Mouse (Mus musculus): ENCODE results near the gene Ugt1a10. TPM values are rescaled to one million over a fixed set of nuclear protein-coding genes. Genes with fewer than 3 reads are reported as not detected.

Gene Ugt1a10
- total RNA-seq (2014; rRNA removed) = not detected in 2 replicates
- not detected in 2 replicates for polyA plus RNA-seq (2015; fragmentation: Nextera tagmentation; extraction: Ambion mirVana)

DNA sequence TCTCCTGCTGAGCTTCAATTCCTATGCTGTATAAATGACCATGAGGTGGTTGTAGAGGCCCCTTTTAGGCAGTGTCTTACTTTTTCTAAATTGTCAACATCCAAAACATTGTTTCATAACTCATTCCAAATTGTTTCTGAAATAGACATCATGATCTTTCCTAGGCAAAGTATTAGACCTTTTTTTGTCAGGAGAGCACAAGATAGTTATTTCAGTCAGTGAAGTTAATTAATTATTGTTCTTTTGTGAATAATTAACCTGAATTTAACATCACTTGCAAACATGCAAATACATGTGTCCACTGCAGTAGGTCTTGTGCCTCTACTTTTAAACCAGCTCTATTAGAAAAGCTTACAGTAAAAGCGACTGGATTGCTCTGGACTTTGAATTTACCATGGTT, at the start of gene Ugt1a10:
Ugt1a10 (plus strand) TSS at position 301 of the 400 bp plus-strand sequence.
- 88% methylated on average over 1 of the region's 1 CpGs for WGBS
- Histone ChIP-seq H3K27ac (ENCODE audit: low read depth, low read length) (no peak within 1 kb of the TSS), H3K4me3 (ENCODE audit: low read depth, low read length) (no peak within 1 kb of the TSS), H3K36me3 (ENCODE audit: insufficient read depth, low read length) (no peaks in the 10 kb centered on the region), H3K9me3 (ENCODE audit: low read length) (no peaks in the 10 kb centered on the region), H3K4me1 (ENCODE audit: insufficient read depth, low read length) (no peaks in the 10 kb centered on the region), H3K9ac (replicated peaks; ENCODE audit: low read length, poor library complexity, severe bottlenecking) (no peak within 1 kb of the TSS), H3K4me2 (ENCODE audit: low read depth, low read length, poor library complexity, severe bottlenecking) (no peak within 1 kb of the TSS), H3K27me3 (ENCODE audit: insufficient read depth, low read length) (no peaks in the 10 kb centered on the region)
- no peak for ATAC-seq (ENCODE audit: low FRiP score)
- DNase-seq (ENCODE audit: low spot score) = no peak
- no peak for TF ChIP-seq CTCF (IDR thresholded peaks at IDR 0.05)

- H3K9ac ChIP-seq (replicated peaks; ENCODE audit: low read length, poor library complexity, severe bottlenecking) = peak overlapping the region; percentile 93
- DNase-seq (ENCODE audit: low spot score) (no peak), ATAC-seq (ENCODE audit: low FRiP score) (peak; percentile 44)
- TF ChIP-seq CTCF (IDR thresholded peaks at IDR 0.05) = no peak
- no peaks in the 10 kb centered on the region for H3K9me3 ChIP-seq (ENCODE audit: low read length)
- peak overlapping the region; percentile 68 for H3K4me3 ChIP-seq (ENCODE audit: low read depth, low read length)
- 3% methylated on average over 5 of the region's 5 CpGs for WGBS
- H3K27ac ChIP-seq (ENCODE audit: low read depth, low read length) = peak overlapping the region; percentile 95
- H3K27me3 ChIP-seq (ENCODE audit: insufficient read depth, low read length) = no peaks in the 10 kb centered on the region
- no peaks in the 10 kb centered on the region; the same call in 1 of the 2 replicates for H3K36me3 ChIP-seq (ENCODE audit: insufficient read depth, low read length)
- H3K4me1 ChIP-seq (ENCODE audit: insufficient read depth, low read length) = no peaks in the 10 kb centered on the region
- peak overlapping the region; percentile 60 for H3K4me2 ChIP-seq (ENCODE audit: low read depth, low read length, poor library complexity, severe bottlenecking)
These were observed 47.4 kb upstream of the Ugt1a10 start for GRCm38 (mm10) chr1:88007692-88008210.

- Histone ChIP-seq H3K4me3 (ENCODE audit: low read depth, low read length) (peak within 1 kb of the TSS; percentile 68), H3K4me2 (ENCODE audit: low read depth, low read length, poor library complexity, severe bottlenecking) (peak within 1 kb of the TSS; percentile 60), H3K36me3 (ENCODE audit: insufficient read depth, low read length) (no peaks in the 10 kb centered on the region), H3K27ac (ENCODE audit: low read depth, low read length) (peak within 1 kb of the TSS; percentile 95), H3K9me3 (ENCODE audit: low read length) (no peaks in the 10 kb centered on the region), H3K9ac (replicated peaks; ENCODE audit: low read length, poor library complexity, severe bottlenecking) (peak within 1 kb of the TSS; percentile 93), H3K27me3 (ENCODE audit: insufficient read depth, low read length) (no peaks in the 10 kb centered on the region), H3K4me1 (ENCODE audit: insufficient read depth, low read length) (no peaks in the 10 kb centered on the region)
- no peak for TF ChIP-seq CTCF (IDR thresholded peaks at IDR 0.05)
- ATAC-seq (ENCODE audit: low FRiP score) (peak; percentile 91), DNase-seq (ENCODE audit: low spot score) (peak; percentile 85)
- WGBS = under 1% methylated on average over 44 of the region's 45 CpGs
These were observed 46.9 kb upstream of the Ugt1a10 start, which contains the start of gene Usp40 for GRCm38 (mm10) chr1:88008211-88008697. TSS of gene Usp40 (minus strand) at chr1:88008551.

GRCm38 (mm10) chr1:88008735-88009134, 46.5 kb upstream of the Ugt1a10 start:
- Histone ChIP-seq H3K9me3 (ENCODE audit: low read length) (no peaks in the 10 kb centered on the region), H3K27me3 (ENCODE audit: insufficient read depth, low read length) (no peaks in the 10 kb centered on the region), H3K4me1 (ENCODE audit: insufficient read depth, low read length) (no peaks in the 10 kb centered on the region), H3K36me3 (ENCODE audit: insufficient read depth, low read length) (no peaks in the 10 kb centered on the region), H3K27ac (ENCODE audit: low read depth, low read length) (peak overlapping the region; percentile 95), H3K9ac (replicated peaks; ENCODE audit: low read length, poor library complexity, severe bottlenecking) (peak overlapping the region; percentile 93), H3K4me3 (ENCODE audit: low read depth, low read length) (peak overlapping the region; percentile 68), H3K4me2 (ENCODE audit: low read depth, low read length, poor library complexity, severe bottlenecking) (peak overlapping the region; percentile 60)
- DNase-seq (ENCODE audit: low spot score) (no peak), ATAC-seq (ENCODE audit: low FRiP score) (peak; percentile 51; the same call in 1 of the 2 replicates)
- WGBS = 45% methylated on average over 4 of the region's 4 CpGs
- TF ChIP-seq CTCF (IDR thresholded peaks at IDR 0.05) = no peak

- no peak for ATAC-seq (ENCODE audit: low FRiP score)
- Histone ChIP-seq H3K36me3 (ENCODE audit: insufficient read depth, low read length) (no peaks in the 10 kb centered on the region), H3K4me1 (ENCODE audit: insufficient read depth, low read length) (no peaks in the 10 kb centered on the region), H3K27me3 (ENCODE audit: insufficient read depth, low read length) (no peaks in the 10 kb centered on the region), H3K4me2 (ENCODE audit: low read depth, low read length, poor library complexity, severe bottlenecking) (no peak overlapping the region), H3K27ac (ENCODE audit: low read depth, low read length) (no peak overlapping the region), H3K4me3 (ENCODE audit: low read depth, low read length) (no peak overlapping the region), H3K9ac (replicated peaks; ENCODE audit: low read length, poor library complexity, severe bottlenecking) (no peak overlapping the region), H3K9me3 (ENCODE audit: low read length) (no peaks in the 10 kb centered on the region)
- no peak for TF ChIP-seq CTCF (IDR thresholded peaks at IDR 0.05)
- WGBS = 79% methylated on average over 3 of the region's 3 CpGs
- no peak for DNase-seq (ENCODE audit: low spot score)
These were observed 45.7 kb upstream of the Ugt1a10 start for GRCm38 (mm10) chr1:88009521-88009920.

- Histone ChIP-seq H3K36me3 (ENCODE audit: insufficient read depth, low read length) (no peaks in the 10 kb centered on the region), H3K4me1 (ENCODE audit: insufficient read depth, low read length) (no peaks in the 10 kb centered on the region), H3K9ac (replicated peaks; ENCODE audit: low read length, poor library complexity, severe bottlenecking) (no peak overlapping the region), H3K4me2 (ENCODE audit: low read depth, low read length, poor library complexity, severe bottlenecking) (no peak overlapping the region), H3K27ac (ENCODE audit: low read depth, low read length) (no peak overlapping the region), H3K9me3 (ENCODE audit: low read length) (no peaks in the 10 kb centered on the region), H3K27me3 (ENCODE audit: insufficient read depth, low read length) (no peaks in the 10 kb centered on the region), H3K4me3 (ENCODE audit: low read depth, low read length) (no peak overlapping the region)
- WGBS = 82% methylated on average over 3 of the region's 3 CpGs
- DNase-seq (ENCODE audit: low spot score) (no peak), ATAC-seq (ENCODE audit: low FRiP score) (no peak)
- no peak for TF ChIP-seq CTCF (IDR thresholded peaks at IDR 0.05)
These were observed 41.5 kb upstream of the Ugt1a10 start for GRCm38 (mm10) chr1:88013726-88014125.
